Mouse (Mus musculus): ENCODE measurements around the gene Kmt2c. TPM values are rescaled to one million over a fixed set of nuclear protein-coding genes. Genes with fewer than 3 reads are reported as not detected.

The Kmt2c gene
- total and polyA plus RNA-seq, 3 experiments = 6.7 to 14.6 (median 12.7) TPM

GRCm38 (mm10) chr5:25262266-25262665 lies 236.3 kb downstream of the Kmt2c start:
- Histone ChIP-seq H3K36me3 (replicated peaks in 1 of 2; ENCODE audit: control insufficient read depth in 1 of 2, insufficient read depth in 1 of 2, low read length in 1 of 2) (peaks cover 53 to 72% of the 10 kb centered on the region in 2 experiments), H3K79me2 (replicated peaks; ENCODE audit: control insufficient read depth, extremely low read depth, insufficient read depth, poor library complexity, severe bottlenecking) (no peaks in the 10 kb centered on the region), H3K9ac (ENCODE audit: insufficient read depth, low read depth) (no peak overlapping the region), H3K4me2 (ENCODE audit: insufficient read depth, low read depth, poor library complexity, severe bottlenecking) (no peak overlapping the region), H3K27ac (ENCODE audit: insufficient read depth, low read depth) (no peak overlapping the region), H3K9me3 (replicated peaks; ENCODE audit: low read length) (no peaks in the 10 kb centered on the region), H3K4me1 (ENCODE audit: control insufficient read depth in 1 of 2, insufficient read depth in 2 of 2) (no peaks in the 10 kb centered on the region; a peak in 1 of 4 replicates), H3K27me3 (replicated peaks) (no peaks in the 10 kb centered on the region), H3K4me3 (replicated peaks in 1 of 3; ENCODE audit: low read depth in 2 of 3, low read length in 2 of 3, poor library complexity in 1 of 3) (no peak overlapping the region)
- dilution Hi-C loops (cut with MboI; ENCODE audit: extremely low pct_ligation_motif_present, extremely low pct_unique_long_range_greater_than_20kb, low sequenced_read_pairs) = no loop called here
- no peak for TF ChIP-seq EP300 (IDR thresholded peaks at IDR 0.05; ENCODE audit: low read length)
- TF ChIP-seq HCFC1 (IDR thresholded peaks at IDR 0.05; ENCODE audit: low read depth, low read length) = no peak
- no peak for TF ChIP-seq IRF4 (IDR thresholded peaks at IDR 0.05; ENCODE audit: low read depth, low read length)
- TF ChIP-seq SIN3A (IDR thresholded peaks at IDR 0.05; ENCODE audit: low read length) = no peak
- TF ChIP-seq SMC3 (IDR thresholded peaks at IDR 0.05; ENCODE audit: low read depth, low read length) = no peak
- TF ChIP-seq RAD21 (IDR thresholded peaks at IDR 0.05; ENCODE audit: low read depth, low read length) = no peak
- TF ChIP-seq MXI1 (IDR thresholded peaks at IDR 0.05; ENCODE audit: low read depth, low read length) = no peak
- no peak for TF ChIP-seq MYC (IDR thresholded peaks at IDR 0.05; ENCODE audit: low read depth, low read length)
- TF ChIP-seq ELF1 (IDR thresholded peaks at IDR 0.05; ENCODE audit: low read depth, low read length) = no peak
- no peak for TF ChIP-seq ETS1 (conservative IDR thresholded peaks at IDR 0.05; ENCODE audit: low read depth, low read length)
- no peak for TF ChIP-seq USF1 (IDR thresholded peaks at IDR 0.05; ENCODE audit: low read depth, low read length)
- TF ChIP-seq NELFE (IDR thresholded peaks at IDR 0.05; ENCODE audit: low read depth, low read length) = no peak
- DNase-seq (ENCODE audit: extremely low read depth) = no peak
- in situ Hi-C loops (cut with MboI; ENCODE audit: low pct_ligation_motif_present, low pct_unique_long_range_greater_than_20kb, low sequenced_read_pairs) = loop anchor here (10.0 kb wide), 1 partner anchor 563 kb away; no protein-coding TSS in a partner anchor

GRCm38 (mm10) chr5:25261452-25261851 lies 237.1 kb downstream of the Kmt2c start:
- no peaks in the 10 kb centered on the region for H3K9me3 ChIP-seq (replicated peaks; ENCODE audit: low read length)
- H3K9ac ChIP-seq (ENCODE audit: insufficient read depth, low read depth) = no peak overlapping the region
- in situ Hi-C loops (cut with MboI; ENCODE audit: low pct_ligation_motif_present, low pct_unique_long_range_greater_than_20kb, low sequenced_read_pairs) = loop anchor here (10.0 kb wide), 1 partner anchor 563 kb away; no protein-coding TSS in a partner anchor
- H3K27ac ChIP-seq (ENCODE audit: insufficient read depth, low read depth) = no peak overlapping the region
- H3K4me1 ChIP-seq (ENCODE audit: control insufficient read depth in 1 of 2, insufficient read depth in 2 of 2) = no peaks in the 10 kb centered on the region; a peak in 1 of 4 replicates
- H3K36me3 ChIP-seq (replicated peaks in 1 of 2; ENCODE audit: control insufficient read depth in 1 of 2, insufficient read depth in 1 of 2, low read length in 1 of 2) = peaks cover 47 to 70% of the 10 kb centered on the region in 2 experiments
- TF ChIP-seq BHLHE40 (IDR thresholded peaks at IDR 0.05; ENCODE audit: low read depth, low read length) (no peak), USF2 (conservative IDR thresholded peaks at IDR 0.05; ENCODE audit: low read depth, low read length) (no peak), MEF2A (IDR thresholded peaks at IDR 0.05; ENCODE audit: borderline replicate concordance, low read depth, low read length) (no peak), ZKSCAN1 (IDR thresholded peaks at IDR 0.05; ENCODE audit: borderline replicate concordance, low read depth, low read length) (no peak), GABPA (IDR thresholded peaks at IDR 0.05; ENCODE audit: insufficient replicate concordance, low read depth, low read length) (no peak), CTCF (conservative IDR thresholded peaks at IDR 0.05 in 1 of 2, IDR thresholded peaks at IDR 0.05 in 1 of 2; ENCODE audit: low read depth in 2 of 2, low read length in 2 of 2) (no peak), NELFE (IDR thresholded peaks at IDR 0.05; ENCODE audit: low read depth, low read length) (no peak), ZNF384 (IDR thresholded peaks at IDR 0.05; ENCODE audit: low read depth, low read length) (no peak), JUND (conservative IDR thresholded peaks at IDR 0.05; ENCODE audit: low read depth, low read length) (no peak), KAT2A (IDR thresholded peaks at IDR 0.05; ENCODE audit: insufficient replicate concordance, low read length) (no peak), MXI1 (IDR thresholded peaks at IDR 0.05; ENCODE audit: low read depth, low read length) (no peak), MYC (IDR thresholded peaks at IDR 0.05; ENCODE audit: low read depth, low read length) (no peak), CHD1 (IDR thresholded peaks at IDR 0.05; ENCODE audit: low read depth, low read length) (no peak), EP300 (IDR thresholded peaks at IDR 0.05; ENCODE audit: low read length) (no peak), CHD2 (IDR thresholded peaks at IDR 0.05; ENCODE audit: low read length) (no peak), NRF1 (IDR thresholded peaks at IDR 0.05; ENCODE audit: low read depth, low read length) (no peak)
- no peak for DNase-seq (ENCODE audit: extremely low read depth)
- dilution Hi-C loops (cut with MboI; ENCODE audit: extremely low pct_ligation_motif_present, extremely low pct_unique_long_range_greater_than_20kb, low sequenced_read_pairs) = no loop called here
- no peaks in the 10 kb centered on the region for H3K27me3 ChIP-seq (replicated peaks)
- H3K4me2 ChIP-seq (ENCODE audit: insufficient read depth, low read depth, poor library complexity, severe bottlenecking) = no peak overlapping the region
- no peak overlapping the region for H3K4me3 ChIP-seq (replicated peaks in 1 of 3; ENCODE audit: low read depth in 2 of 3, low read length in 2 of 3, poor library complexity in 1 of 3)
- H3K79me2 ChIP-seq (replicated peaks; ENCODE audit: control insufficient read depth, extremely low read depth, insufficient read depth, poor library complexity, severe bottlenecking) = no peaks in the 10 kb centered on the region
